Mouse (Mus musculus) ES-E14 (cell line): ENCODE measurements around the gene 4933421I07Rik. TPM values are rescaled to one million over a fixed set of nuclear protein-coding genes. Genes with fewer than 3 reads are reported as not detected.

Source experiments
- DNase-seq: peaks from one replicate; pipeline ENCODE4 v3.0.0-alpha.2; 2013; ENCODE audit warnings: low read depth, low spot score
- H3K27ac ChIP-seq: 2 replicates; pipeline ENCODE4 v1.5.1; 2012; ENCODE audit warnings: low read depth, mild to moderate bottlenecking, low read length, moderate library complexity, mixed read lengths; ENCODE audit not compliant: poor library complexity, insufficient read depth, severe bottlenecking
- H3K36me3 ChIP-seq: 2 replicates; pipeline ENCODE4 v1.6.1; 2012; ENCODE audit warnings: mild to moderate bottlenecking, low read length, moderate library complexity, mixed read lengths; ENCODE audit not compliant: control insufficient read depth, poor library complexity, insufficient read depth, severe bottlenecking
- H3K4me1 ChIP-seq, 2 experiments: fragments of 150-350 bp in 1 of 2; sonication (generic) in 1 of 2; 2 replicates each; pipeline ENCODE4 v1.6.1; 2012; ENCODE audit warnings: low read length in 2 of 2, mild to moderate bottlenecking in 1 of 2, mixed read lengths in 1 of 2; ENCODE audit not compliant: control insufficient read depth in 2 of 2, insufficient read depth in 2 of 2, poor library complexity in 1 of 2
- H3K4me3 ChIP-seq, 2 experiments: fragments of 150-350 bp in 1 of 2; sonication (generic) in 1 of 2; 2 replicates each; pipeline ENCODE4 v1.5.1; 2012; ENCODE audit warnings: low read length in 2 of 2, low read depth in 1 of 2, mild to moderate bottlenecking in 1 of 2, mixed read lengths in 1 of 2; ENCODE audit not compliant: insufficient read depth in 1 of 2, poor library complexity in 1 of 2, severe bottlenecking in 1 of 2
- H3K9ac ChIP-seq: 2 replicates; pipeline ENCODE4 v1.6.1; 2012; ENCODE audit warnings: low read depth, mild to moderate bottlenecking, low read length, mixed read lengths; ENCODE audit not compliant: poor library complexity, insufficient read depth, severe bottlenecking
- H3K9me3 ChIP-seq: fragments of 150-350 bp; sonication (generic); 2 replicates; pipeline ENCODE4 v1.6.1; 2012; ENCODE audit warnings: low read depth, mild to moderate bottlenecking, low read length; ENCODE audit not compliant: control insufficient read depth, insufficient read depth
- CHD2 ChIP-seq: IDR thresholded peaks from 2 replicates; pipeline ENCODE4 v1.6.1; 2014; ENCODE audit warnings: mild to moderate bottlenecking, low read depth, low read length, inconsistent platforms
- HCFC1 ChIP-seq: IDR thresholded peaks from 2 replicates; pipeline ENCODE4 v1.6.1; 2012; ENCODE audit warnings: low read length, inconsistent platforms, borderline replicate concordance; ENCODE audit not compliant: insufficient read depth
- MAFK ChIP-seq: IDR thresholded peaks from 2 replicates; pipeline ENCODE4 v1.6.1; 2014; ENCODE audit warnings: mild to moderate bottlenecking, low read depth, low read length, inconsistent platforms; ENCODE audit not compliant: insufficient read depth
- ZC3H11A ChIP-seq: IDR thresholded peaks from 2 replicates; pipeline ENCODE4 v1.6.1; 2012; ENCODE audit warnings: low read depth, mild to moderate bottlenecking, inconsistent platforms, low read length, borderline replicate concordance
- ZNF384 ChIP-seq: IDR thresholded peaks from 2 replicates; pipeline ENCODE4 v1.6.1; 2012; ENCODE audit warnings: low read depth, low read length, inconsistent platforms
- in situ Hi-C, 2 experiments: fragments of 600-800 bp; cut with MboI; formaldehyde crosslinking; loops; one replicate each; pipeline ENCODE4 v1.15.1; 2025; ENCODE audit warnings: low sequenced_read_pairs in 2 of 2, inconsistent platforms in 1 of 2; ENCODE audit not compliant: unreplicated experiment in 2 of 2
- total RNA-seq: library from RNA; depleted of rRNA; stranded (reverse); fragments of 300-350 nt; gene quantifications from 2 replicates; pipeline ENCODE4 v1.2.3, GENCODE M21; 2012; rRNA removed

The 4933421I07Rik gene
- total RNA-seq, 1 experiment, result not detected

- Histone ChIP-seq H3K9ac (no peak overlapping the region), H3K4me3 (no peak overlapping the region), H3K4me1 (no peaks in the 10 kb centered on the region), H3K27ac (no peak overlapping the region), H3K36me3 (no peaks in the 10 kb centered on the region), H3K9me3 (no peaks in the 10 kb centered on the region)
- peak; percentile 74 for DNase-seq
- in situ Hi-C loops, result loop anchor here in 1 of 2 experiments (25.0 kb wide), 1 partner anchor 133 kb away; the partner anchor contains the start of genes Gm21028 and Zfp977
- TF ChIP-seq ZC3H11A (peak; percentile 61; the same call in 1 of the 2 replicates), MAFK (no peak)
Observed at GRCm38 (mm10) chr7:42454640-42455039, 6.7 kb upstream of the 4933421I07Rik start.

GRCm38 (mm10) chr7:42450618-42451017, 2.7 kb upstream of the 4933421I07Rik start:
- in situ Hi-C loops, result loop anchor here in 1 of 2 experiments (25.0 kb wide), 1 partner anchor 137 kb away; the partner anchor contains the start of genes Gm21028 and Zfp977
- no peaks in the 10 kb centered on the region for H3K36me3 ChIP-seq
- H3K27ac ChIP-seq, result no peak overlapping the region
- no peak for TF ChIP-seq ZNF384
- peak; percentile 67; the same call in 1 of the 2 replicates for TF ChIP-seq ZC3H11A
- DNase-seq, result peak; percentile 51
- H3K9me3 ChIP-seq, result no peaks in the 10 kb centered on the region
- H3K4me1 ChIP-seq, result no peaks in the 10 kb centered on the region
- H3K4me3 ChIP-seq, result no peak overlapping the region
- H3K9ac ChIP-seq, result no peak overlapping the region

DNA sequence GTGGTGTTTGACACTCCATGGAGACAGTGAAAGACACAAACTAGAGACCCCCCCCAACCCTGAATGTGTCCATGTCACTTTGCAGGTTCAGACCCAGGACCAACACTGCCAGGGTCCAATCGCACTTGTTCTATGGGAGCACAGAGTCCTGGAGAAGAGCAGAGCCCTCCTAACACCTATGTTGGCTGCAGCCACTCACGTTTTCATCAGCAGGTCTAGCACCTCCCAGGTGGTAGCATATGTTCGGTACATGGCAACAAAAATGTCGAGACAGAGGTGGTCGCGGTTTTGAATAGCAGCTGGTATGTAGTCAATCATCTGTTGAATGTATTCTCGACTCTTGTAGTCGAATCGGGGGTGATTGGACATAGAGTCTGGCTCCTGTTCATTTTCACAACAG, 568 bp downstream of the 4933421I07Rik start:
- no peaks in the 10 kb centered on the region for H3K9me3 ChIP-seq
- no peak for TF ChIP-seq HCFC1
- TF ChIP-seq CHD2, result no peak
- no peak for TF ChIP-seq ZC3H11A
- TF ChIP-seq MAFK, result no peak
- TF ChIP-seq ZNF384, result no peak
- no peak overlapping the region for H3K9ac ChIP-seq
- DNase-seq, result no peak
- no peaks in the 10 kb centered on the region for H3K36me3 ChIP-seq
- in situ Hi-C loops, result no loop called here
- H3K4me3 ChIP-seq, result no peak overlapping the region
- no peak overlapping the region for H3K27ac ChIP-seq
- H3K4me1 ChIP-seq, result no peaks in the 10 kb centered on the region

Other genes with a start within 250 kb of the 4933421I07Rik start
- gene Vmn2r61, start 188.1 kb downstream of the 4933421I07Rik start, total RNA-seq, result not detected in 2 replicates
- 41.8 and 56.6 TPM in 2 replicates for gene Zfp141, start 57.6 kb upstream of the 4933421I07Rik start, total RNA-seq
- gene Gm21028, start 130.5 kb upstream of the 4933421I07Rik start, total RNA-seq, result not detected in 2 replicates
- 38.4 and 46.4 TPM in 2 replicates for gene Zfp977, start 144.4 kb upstream of the 4933421I07Rik start, total RNA-seq
- gene Zfp976, start 194.5 kb upstream of the 4933421I07Rik start, total RNA-seq, result 16.0 and 17.8 TPM in 2 replicates
- gene Zfp975, start 244.6 kb upstream of the 4933421I07Rik start, total RNA-seq, result 21.2 and 22.9 TPM in 2 replicates